Mouse (Mus musculus) Patski (cell line): Measurements from ENCODE around the gene Slc29a2. TPM values are rescaled to one million over a fixed set of nuclear protein-coding genes. Genes with fewer than 3 reads are reported as not detected.

ENCODE experiments used
- ATAC-seq: fragments of 100-300 bp; one replicate; pipeline ENCODE4 v1.8.0; 2021
- CTCF ChIA-PET: fragments of 350-600 bp; sonication (Branson Sonifier 250); formaldehyde crosslinking; loops from one replicate; lab custom pipeline; 2022; ENCODE audit warnings: inconsistent platforms; lab: Charles Lee
- POLR2A ChIA-PET: fragments of 350-600 bp; sonication (Branson Sonifier 250); formaldehyde crosslinking; loops from one replicate; lab custom pipeline; 2022; ENCODE audit warnings: antibody characterized with exemption, inconsistent platforms; lab: Charles Lee
- DNase-seq: peaks from one replicate; pipeline ENCODE4 v3.0.0-alpha.2; 2011; ENCODE audit warnings: low read depth, low spot score
- H3K27me3 ChIP-seq: fragments of 371-371 bp; one replicate; pipeline ENCODE4 v1.5.1; 2021
- CTCF ChIP-seq: fragments of 100-300 bp; IDR thresholded peaks from one replicate; pipeline ENCODE4 v1.5.1; 2021
- in situ Hi-C: fragments of 300-500 bp; cut with MboI; formaldehyde crosslinking; loops from 3 replicates; pipeline ENCODE4 v1.11.1; 2018; ENCODE audit warnings: low pct_unique_long_range_greater_than_20kb, mixed read lengths
- polyA plus RNA-seq: library from polyadenylated mRNA; unstranded; gene quantifications from one replicate; pipeline ENCODE4 v1.2.3, GENCODE M21; 2021

The Slc29a2 gene
- polyA plus RNA-seq, 1 experiment from 2014 or later: 15.8 TPM

- H3K27me3 ChIP-seq: peaks cover 3% of the 10 kb centered on the region
- ATAC-seq (no peak), DNase-seq (no peak)
- in situ Hi-C loops: loop anchor here (5.0 kb wide), 1 partner anchor 56 kb away; no protein-coding TSS in a partner anchor
- POLR2A ChIA-PET: interaction anchor here (1.2 to 1.4 kb wide), 2 partner anchors 18 to 22 kb away, joined by 4 to 5 read pairs; partner anchors contain the start of gene Rin1
- CTCF ChIA-PET: interaction anchor here (1.8 to 4.6 kb wide), 2 partner anchors 18 to 56 kb away, joined by 4 to 32 read pairs; no protein-coding TSS in a partner anchor
- TF ChIP-seq CTCF: no peak
These were observed 49.4 kb downstream of the Slc29a2 start for GRCm38 (mm10) chr19:5073028-5073427.

DNA sequence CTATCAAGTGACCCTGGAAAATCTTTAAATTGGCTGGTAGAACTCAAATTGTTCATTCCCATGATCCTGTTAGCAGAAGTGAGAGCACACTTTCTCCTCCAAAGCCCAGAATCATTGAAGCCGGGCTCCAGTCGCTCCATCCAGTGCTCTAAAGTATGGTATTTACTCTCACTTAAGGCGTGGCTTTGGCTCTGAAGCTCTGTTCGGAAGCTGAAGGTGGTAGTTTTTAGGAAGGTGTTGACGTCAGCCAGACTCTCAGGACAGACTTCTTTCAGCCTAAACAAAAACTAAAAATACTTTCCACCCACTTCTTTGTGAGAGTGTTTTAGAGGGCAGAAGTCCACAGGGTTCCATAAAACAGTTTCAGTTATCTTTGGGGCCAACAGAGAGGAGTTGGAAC is 49.9 kb downstream of the Slc29a2 start:
- peaks cover 3% of the 10 kb centered on the region for H3K27me3 ChIP-seq
- in situ Hi-C loops: loop anchor here (5.0 kb wide), 1 partner anchor 56 kb away; no protein-coding TSS in a partner anchor
- ATAC-seq (no peak), DNase-seq (no peak)
- POLR2A ChIA-PET: interaction anchor here (1.4 kb wide), 1 partner anchor 19 kb away, joined by 5 read pairs; no protein-coding TSS in a partner anchor
- no peak for TF ChIP-seq CTCF
- CTCF ChIA-PET: interaction anchor here (2.2 kb wide), 1 partner anchor 23 kb away, joined by 16 read pairs; the partner anchor contains the start of gene Rin1

DNA sequence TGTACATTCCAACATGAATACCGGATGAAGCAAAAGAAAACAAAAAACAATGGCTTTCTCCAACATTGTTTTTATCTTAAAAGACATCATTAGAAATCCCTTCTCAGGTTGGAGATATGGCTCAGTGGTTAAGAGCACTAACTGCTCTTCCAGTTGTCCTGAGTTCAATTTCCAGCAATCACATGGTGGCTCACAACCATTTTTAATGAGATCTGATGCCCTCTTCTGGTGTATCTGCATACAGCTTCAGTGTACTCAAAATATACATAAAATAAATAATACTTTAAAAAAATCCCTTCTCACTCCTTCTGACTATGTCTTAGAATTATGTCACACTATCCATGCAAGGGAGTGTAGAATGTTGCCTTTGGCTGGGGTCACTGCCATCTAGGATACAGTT is 55.6 kb downstream of the Slc29a2 start:
- H3K27me3 ChIP-seq: peaks cover 13% of the 10 kb centered on the region
- no peak for DNase-seq
- ATAC-seq: no peak
- ChIA-PET CTCF (interaction anchor here (0.9 to 2.3 kb wide), 6 partner anchors 10 to 72 kb away, joined by 3 to 22 read pairs (median 4); no protein-coding TSS in a partner anchor), POLR2A (no interaction called here)
- in situ Hi-C loops: no loop called here
- no peak for TF ChIP-seq CTCF

Other genes with a start within 250 kb of the Slc29a2 start
- 42.3 TPM for gene Rbm4, start 230.0 kb upstream of the Slc29a2 start, polyA plus RNA-seq
- gene Gm21992, start 212.2 kb upstream of the Slc29a2 start, polyA plus RNA-seq: 9.9 TPM
- 36.5 TPM for gene Rbm14, start 212.2 kb upstream of the Slc29a2 start, polyA plus RNA-seq
- gene Ccs, start 184.5 kb upstream of the Slc29a2 start, polyA plus RNA-seq: 133 TPM
- 0.26 TPM for gene Ccdc87, start 184.5 kb upstream of the Slc29a2 start, polyA plus RNA-seq
- gene Ctsf, start 168.7 kb upstream of the Slc29a2 start, polyA plus RNA-seq: 79.4 TPM
- gene Actn3, start 146.0 kb upstream of the Slc29a2 start, polyA plus RNA-seq: 0.10 TPM
- gene Zdhhc24, start 145.2 kb upstream of the Slc29a2 start, polyA plus RNA-seq: 17.2 TPM
- 20.3 TPM for gene Bbs1, start 117.2 kb upstream of the Slc29a2 start, polyA plus RNA-seq
- 91.0 TPM for gene Dpp3, start 95.6 kb upstream of the Slc29a2 start, polyA plus RNA-seq
- 7.4 TPM for gene Peli3, start 80.7 kb upstream of the Slc29a2 start, polyA plus RNA-seq
- gene Mrpl11, start 61.7 kb upstream of the Slc29a2 start, polyA plus RNA-seq: 106 TPM
- 0.18 TPM for gene Npas4, start 33.5 kb upstream of the Slc29a2 start, polyA plus RNA-seq
- gene B4gat1, start 15.0 kb downstream of the Slc29a2 start, polyA plus RNA-seq: 82.4 TPM
- 1.7 TPM for gene AC124502.3, start 15.0 kb downstream of the Slc29a2 start, polyA plus RNA-seq
- 56.8 TPM for gene Brms1, start 17.5 kb downstream of the Slc29a2 start, polyA plus RNA-seq
- gene Rin1, start 26.6 kb downstream of the Slc29a2 start, polyA plus RNA-seq: 39.4 TPM
- gene Cd248, start 44.2 kb downstream of the Slc29a2 start, polyA plus RNA-seq: 0.44 TPM
- 0.39 TPM for gene Tmem151a, start 61.7 kb downstream of the Slc29a2 start, polyA plus RNA-seq
- 68.6 TPM for gene Yif1a, start 64.7 kb downstream of the Slc29a2 start, polyA plus RNA-seq
- 2.5 TPM for gene Cnih2, start 74.7 kb downstream of the Slc29a2 start, polyA plus RNA-seq
- gene Rab1b, start 83.2 kb downstream of the Slc29a2 start, polyA plus RNA-seq: 237 TPM
- gene Klc2, start 94.7 kb downstream of the Slc29a2 start, polyA plus RNA-seq: 84.0 TPM
- 23.8 TPM for gene Pacs1, start 249.3 kb downstream of the Slc29a2 start, polyA plus RNA-seq